Mouse (Mus musculus): ENCODE measurements around the gene Ifnar2.

Ifnar2 gene

DNA sequence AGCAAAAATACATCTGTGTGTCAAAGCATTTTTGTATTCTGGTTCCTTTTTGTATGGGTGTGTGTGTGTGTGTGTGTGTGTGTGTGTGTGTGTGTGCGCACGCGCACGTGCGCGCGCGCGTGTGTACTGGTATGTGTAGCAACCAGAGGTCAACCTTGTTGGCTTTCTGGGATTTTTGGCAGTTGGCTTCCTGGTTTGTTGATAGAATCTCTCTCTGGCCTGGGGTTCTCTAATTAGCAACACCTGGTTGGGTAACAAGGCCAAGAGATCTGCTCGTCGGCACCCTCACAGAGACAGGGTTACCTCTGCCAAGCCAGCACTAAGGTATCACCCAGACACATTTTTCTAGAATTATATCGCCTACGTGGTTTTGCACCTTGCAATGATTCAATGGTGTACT, 13.1 kb upstream of the Ifnar2 start:
- no peak for DNase-seq

GRCm38 (mm10) chr16:91360162-91360561, 12.4 kb upstream of the Ifnar2 start:
- DNase-seq: no peak

DNA sequence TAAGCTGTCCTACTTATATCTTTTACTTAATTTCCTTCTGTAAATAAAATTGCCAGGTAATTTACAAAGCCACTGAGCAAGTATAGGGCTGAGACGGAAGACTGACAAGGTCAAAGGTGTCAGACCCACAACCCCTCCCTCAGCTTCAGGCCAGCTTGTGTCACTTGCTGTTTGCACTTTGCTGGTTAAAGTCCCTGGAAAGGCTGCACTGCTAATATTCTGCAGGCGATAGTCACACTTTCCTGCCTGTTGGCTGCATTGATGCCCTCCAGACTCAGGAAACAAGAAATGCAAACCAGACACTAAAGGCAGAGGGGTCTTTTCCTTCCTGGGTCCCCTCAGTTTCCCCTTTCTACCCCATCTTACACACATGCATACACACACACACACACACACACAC, 10.6 kb upstream of the Ifnar2 start:
- DNase-seq: no peak

GRCm38 (mm10) chr16:91362616-91363272, 9.8 kb upstream of the Ifnar2 start:
- no peak for DNase-seq

DNA sequence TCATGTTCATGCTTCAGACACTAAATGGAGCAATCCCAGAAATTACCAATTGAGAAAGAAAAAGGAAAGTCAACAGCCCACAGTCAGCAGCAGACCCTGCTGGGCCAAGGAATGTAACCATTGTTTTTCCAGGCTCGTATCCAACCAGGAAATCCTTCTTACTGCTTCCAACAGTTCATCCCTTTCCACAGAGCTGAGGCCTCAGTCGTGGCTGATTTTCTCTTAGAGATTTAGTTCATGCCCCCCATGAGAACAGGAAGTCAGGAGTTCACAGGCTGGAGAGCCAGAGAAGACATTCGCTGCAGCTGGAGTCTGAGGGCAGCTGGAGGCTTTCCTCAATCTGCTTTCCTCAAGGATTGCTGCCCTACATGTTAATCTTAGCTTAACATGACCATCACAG, 9.1 kb upstream of the Ifnar2 start:
- no peak for DNase-seq

DNA sequence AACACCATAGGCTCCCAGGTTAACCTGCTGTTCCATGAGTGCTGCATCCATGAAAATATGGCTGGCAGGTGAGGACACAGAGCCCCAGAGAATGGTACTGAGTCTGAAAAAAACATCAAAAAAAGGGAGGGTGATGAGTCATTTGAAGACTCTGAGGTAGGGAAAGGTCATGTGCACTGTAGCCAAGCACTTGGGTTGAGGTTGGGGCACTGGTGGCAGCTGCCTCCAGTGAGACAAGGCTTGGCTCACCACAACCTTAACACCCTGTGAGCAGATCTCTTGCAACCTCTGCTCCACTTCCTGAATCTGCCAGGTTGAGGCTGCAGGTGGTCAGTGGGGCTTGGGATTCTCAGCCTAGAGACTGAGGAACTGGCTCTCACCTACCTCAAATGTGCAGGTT, 6.0 kb upstream of the Ifnar2 start:
- no peak for DNase-seq

DNA sequence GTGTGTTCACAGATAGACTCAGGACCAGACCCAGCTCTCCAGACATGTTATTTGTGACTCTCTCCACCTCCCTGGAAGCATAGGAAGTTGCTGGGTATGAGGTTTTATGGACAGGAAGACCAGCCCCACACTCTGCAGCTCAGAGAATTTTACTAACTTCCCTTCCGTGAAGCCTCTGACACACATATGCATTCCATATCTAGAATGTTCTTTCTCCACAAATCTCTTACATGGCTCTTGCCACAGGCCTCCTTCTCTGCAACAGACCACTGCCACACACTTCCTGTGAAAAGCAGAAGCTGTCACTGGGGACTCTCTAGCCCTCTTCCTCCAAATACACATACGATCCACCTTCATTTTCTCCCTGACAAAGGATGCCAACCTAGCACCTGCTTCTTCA, 5.5 kb upstream of the Ifnar2 start:
- no peak for DNase-seq

DNA sequence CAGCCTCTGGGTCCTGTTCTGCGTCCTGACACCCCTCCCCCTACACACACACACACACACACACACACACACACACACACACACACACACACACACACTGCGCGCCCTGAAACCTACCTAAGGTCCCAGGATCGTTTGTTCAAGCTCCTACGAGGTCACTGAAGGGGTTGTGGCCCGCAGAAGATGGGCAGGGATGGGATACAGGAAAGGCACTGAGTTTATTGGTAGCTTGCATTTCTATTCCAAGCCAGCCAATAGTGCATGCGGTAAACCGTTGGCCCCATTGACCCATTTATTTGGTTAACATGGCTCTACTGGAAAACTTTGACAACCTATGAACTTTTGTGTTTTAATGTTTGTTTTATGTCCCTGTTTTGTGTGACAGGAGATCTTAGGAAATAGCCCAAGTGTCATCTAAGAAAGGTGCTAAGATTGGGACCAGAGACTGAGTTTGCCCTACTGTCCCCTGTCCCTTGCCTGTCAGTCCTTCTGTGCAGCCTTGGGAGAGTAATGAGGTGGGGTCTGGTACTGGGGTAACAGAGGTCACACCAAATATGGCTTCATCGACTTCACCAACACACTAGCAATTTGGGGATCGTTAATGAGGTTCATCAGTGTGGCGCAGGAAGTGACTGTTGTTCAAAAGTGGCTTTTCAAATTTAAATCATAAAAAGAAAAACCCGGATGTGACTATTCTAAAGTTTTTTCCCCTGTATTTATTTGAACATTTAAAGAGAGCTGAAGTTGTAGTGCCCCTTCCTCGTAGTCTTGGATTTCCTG, 1.1 kb downstream of the Ifnar2 start:
- DNase-seq: no peak

- DNase-seq: no peak
These were observed 1.7 kb downstream of the Ifnar2 start for GRCm38 (mm10) chr16:91374253-91374634.

- DNase-seq: no peak
These were observed 4.1 kb downstream of the Ifnar2 start for GRCm38 (mm10) chr16:91376701-91377100.

- no peak for DNase-seq
These were observed 5.9 kb downstream of the Ifnar2 start for GRCm38 (mm10) chr16:91378431-91378986.

DNA sequence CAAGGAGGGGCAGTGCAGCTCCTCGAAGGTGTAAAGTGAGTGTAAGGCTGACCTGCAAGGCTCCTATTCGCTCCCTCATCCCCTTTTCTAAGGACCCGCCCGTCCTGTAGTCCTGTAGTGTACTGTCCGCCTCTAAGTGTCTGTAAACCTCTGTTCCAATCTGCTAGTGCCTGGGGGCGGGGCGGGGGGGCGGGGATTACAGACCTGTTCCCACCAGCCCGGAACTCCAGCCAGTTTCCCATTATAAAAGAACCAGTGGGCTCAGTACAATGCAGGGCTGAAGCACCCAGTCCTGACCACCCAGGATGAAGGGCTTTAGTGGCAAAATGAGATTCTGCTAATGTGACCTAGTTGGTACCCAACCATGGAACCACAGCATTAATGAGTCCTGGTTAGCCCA, 6.4 kb downstream of the Ifnar2 start:
- no peak for DNase-seq

DNA sequence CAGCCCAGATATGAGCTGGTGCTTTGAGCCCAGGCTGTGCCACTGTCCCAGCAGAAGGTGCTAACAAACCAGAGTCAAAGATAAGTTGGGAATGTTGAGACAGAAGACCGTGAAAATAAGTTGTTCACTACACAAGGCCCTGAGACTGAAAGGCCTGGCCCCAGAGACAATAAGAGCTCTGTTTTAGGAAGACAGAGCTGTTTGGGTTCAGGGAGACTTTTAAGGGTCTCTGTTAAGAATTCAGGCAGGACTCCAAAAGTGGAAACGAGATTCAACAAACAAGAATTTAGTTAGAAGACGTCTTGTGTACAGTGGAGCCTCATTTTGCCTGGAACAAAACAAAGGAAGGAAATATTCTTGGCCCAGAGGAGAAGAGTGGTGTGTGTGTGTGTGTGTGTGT, 6.8 kb downstream of the Ifnar2 start:
- DNase-seq: no peak

DNA sequence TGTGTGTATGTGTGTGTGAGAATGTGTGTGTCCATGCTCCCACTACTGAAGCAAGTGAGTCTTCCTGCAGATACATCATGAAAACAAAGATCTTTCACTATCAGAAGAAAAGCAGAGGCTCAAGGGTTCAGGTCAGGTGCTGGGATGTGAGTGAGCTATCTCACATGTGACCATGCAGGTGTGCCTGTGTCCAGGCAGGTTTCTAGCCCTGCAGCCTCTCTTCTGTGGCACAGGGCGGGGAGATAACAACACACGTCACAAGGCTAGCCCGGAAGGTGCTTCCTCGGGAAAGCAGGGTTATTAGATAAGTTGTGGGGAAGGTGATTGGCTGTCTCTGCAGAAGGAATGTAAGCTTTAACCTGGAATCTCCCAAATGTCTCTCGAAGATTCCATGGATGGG, 7.6 kb downstream of the Ifnar2 start:
- DNase-seq: no peak

DNA sequence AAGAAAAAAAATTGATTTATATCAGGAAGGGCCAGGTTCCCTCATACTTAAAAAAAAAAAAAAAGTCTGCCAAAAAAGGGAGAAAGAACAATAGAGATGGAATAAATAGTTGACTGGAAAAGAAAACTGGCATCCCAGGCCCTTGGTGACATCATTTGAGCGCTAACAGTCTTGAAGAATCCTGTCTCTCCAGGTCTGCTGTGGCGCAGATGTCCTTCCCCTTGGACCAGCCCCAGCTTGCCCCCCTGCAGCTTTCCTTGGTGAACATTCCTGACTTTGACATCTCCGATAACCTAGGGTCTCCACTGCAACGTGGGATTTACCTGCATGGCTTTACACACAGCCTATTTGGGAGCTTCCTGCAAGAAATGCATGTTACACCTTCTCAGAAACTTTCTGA, 9.0 kb downstream of the Ifnar2 start:
- no peak for DNase-seq

DNA sequence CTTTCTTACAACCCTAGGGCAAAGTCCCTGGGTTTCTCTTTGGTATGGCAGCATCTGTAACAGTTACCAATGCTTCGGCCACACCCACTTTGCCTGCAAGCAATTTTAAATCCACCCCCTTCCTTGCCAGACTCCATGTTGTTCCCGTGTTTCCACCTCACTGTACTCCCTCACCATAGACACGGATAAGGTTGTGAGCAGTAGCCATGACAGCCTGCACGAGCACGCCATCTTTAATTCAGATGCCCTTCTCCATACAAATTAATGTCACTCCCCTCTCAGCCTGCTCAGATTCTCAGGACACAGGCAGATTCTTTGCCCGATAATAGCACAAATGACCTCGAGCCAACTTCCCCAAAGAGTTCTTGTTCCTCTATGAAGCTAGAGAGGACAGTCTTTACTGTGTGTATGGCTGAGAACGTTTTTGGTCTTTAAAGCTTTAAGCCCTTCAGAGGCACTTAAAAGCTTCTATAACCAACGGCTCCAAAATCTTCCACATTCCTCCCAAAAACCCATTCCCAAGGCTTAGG, 9.7 kb downstream of the Ifnar2 start:
- DNase-seq: no peak

GRCm38 (mm10) chr16:91384221-91384620, 11.6 kb downstream of the Ifnar2 start:
- no peak for DNase-seq

DNA sequence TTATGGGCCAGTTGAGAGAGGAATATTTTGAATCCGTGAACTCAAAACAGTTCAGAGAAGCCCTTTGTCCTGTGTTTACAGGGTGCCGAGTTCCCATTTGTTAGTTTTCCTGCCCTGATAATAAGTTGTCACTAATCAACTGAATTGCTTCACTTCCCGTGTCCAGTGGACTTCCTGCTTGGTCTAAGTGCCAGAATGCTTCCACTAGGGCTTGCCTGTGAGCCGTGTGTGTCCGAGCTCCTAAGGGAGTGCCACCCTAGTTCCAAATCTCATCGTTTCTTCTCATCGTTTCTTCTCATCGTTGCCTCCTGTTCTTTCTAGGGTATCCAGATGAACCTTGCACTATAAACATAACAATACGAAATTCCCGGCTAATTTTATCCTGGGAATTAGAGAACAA, 13.0 kb downstream of the Ifnar2 start:
- no peak for DNase-seq

GRCm38 (mm10) chr16:91386419-91387120, 14.0 kb downstream of the Ifnar2 start:
- DNase-seq: no peak

DNA sequence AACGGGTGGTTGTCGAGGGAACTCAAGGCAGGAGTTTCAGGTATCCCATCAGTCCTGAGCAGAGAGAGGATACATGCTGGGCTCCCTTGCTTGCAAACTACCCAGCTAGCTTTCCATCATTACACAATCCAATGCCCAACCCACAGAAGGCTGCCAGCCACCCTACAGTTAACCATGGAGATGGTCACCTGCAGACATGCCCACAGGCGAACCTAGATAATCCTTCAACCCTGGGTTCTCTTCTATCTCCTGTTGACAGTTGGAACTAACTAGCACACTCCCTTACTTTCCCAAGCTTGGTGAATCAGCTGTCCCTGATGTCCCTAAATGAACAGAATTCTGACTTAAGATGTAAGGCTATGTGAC, 14.5 kb downstream of the Ifnar2 start:
- no peak for DNase-seq

- DNase-seq: no peak
These were observed 17.5 kb downstream of the Ifnar2 start for GRCm38 (mm10) chr16:91390100-91390499.

DNA sequence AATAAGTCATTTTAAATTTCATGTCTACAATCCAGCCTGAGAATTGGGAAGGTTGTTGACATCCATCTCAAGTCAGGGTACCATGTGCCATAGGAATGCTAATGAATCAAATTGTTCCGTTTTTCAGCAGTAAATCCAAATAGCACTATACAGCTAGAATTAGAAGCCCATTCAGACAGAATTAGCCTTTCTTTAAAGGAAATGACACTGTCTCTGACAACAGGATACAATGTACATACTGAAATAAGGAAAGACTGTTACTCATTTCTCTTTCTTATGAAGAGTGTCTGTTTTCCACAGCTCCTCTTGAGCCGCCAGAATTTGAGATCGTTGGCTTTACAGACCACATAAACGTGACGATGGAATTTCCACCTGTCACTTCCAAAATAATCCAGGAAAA, 18.8 kb downstream of the Ifnar2 start, which contains the start of gene Gm21970:
Gene Gm21970 (plus strand): TSS at position 301 of the 400 bp plus-strand sequence.
- DNase-seq: no peak

- DNase-seq: no peak
These were observed 22.3 kb downstream of the Ifnar2 start for GRCm38 (mm10) chr16:91394826-91395410.

Data from cerebellum, adult 9-10 months (tissue).